Mouse (Mus musculus) thymus, adult 2 months (tissue): ENCODE measurements around the gene Zfp64.

Experiments
- CTCF ChIP-seq: fragments of 200-500 bp; IDR thresholded peaks from 2 replicates; pipeline ENCODE4 v1.5.1; 2012; ENCODE audit warnings: mild to moderate bottlenecking, control low read depth, low read length, moderate library complexity, borderline replicate concordance; ENCODE audit not compliant: control insufficient read depth, poor library complexity, insufficient read depth; ENCODE audit errors: extremely low read depth
- POLR2A ChIP-seq: fragments of 200-500 bp; IDR thresholded peaks from 2 replicates; pipeline ENCODE4 v1.6.1; 2012; ENCODE audit warnings: mild to moderate bottlenecking, low read length, control low read depth, moderate library complexity; ENCODE audit not compliant: control insufficient read depth, poor library complexity, insufficient read depth; ENCODE audit errors: extremely low read depth

DNA sequence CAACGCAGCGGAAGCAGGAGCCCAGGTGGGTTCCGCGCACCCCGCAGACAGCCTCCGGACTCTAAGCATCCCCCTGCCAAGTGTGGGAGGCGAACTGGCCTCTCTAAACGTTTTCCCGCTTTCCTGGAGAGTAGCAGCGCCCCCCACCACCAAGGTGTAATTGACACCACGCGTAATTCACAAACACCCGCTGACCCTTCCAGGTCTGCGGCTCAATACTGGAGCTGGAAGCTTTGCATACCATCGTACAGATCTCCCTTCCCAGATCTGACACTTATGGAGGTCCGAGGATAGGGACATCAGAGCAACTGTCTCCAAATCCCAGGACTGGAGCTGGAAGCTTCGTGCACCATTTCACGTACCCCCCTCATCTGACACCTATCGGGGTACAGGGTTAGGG, 43.9 kb downstream of the Zfp64 start:
- no peak for TF ChIP-seq POLR2A
- TF ChIP-seq CTCF: no peak
